Mouse (Mus musculus) ES-Bruce4 (cell line): Measurements from ENCODE around the gene Tenm1.

Source experiments
- CTCF ChIP-seq: IDR thresholded peaks from one replicate; pipeline ENCODE4 v1.8.1; 2011; ENCODE audit warnings: low read depth, low read length
- EP300 ChIP-seq: IDR thresholded peaks from 2 replicates; pipeline ENCODE4 v1.6.1; 2011; ENCODE audit warnings: low read depth, low read length; ENCODE audit not compliant: insufficient read depth
- POLR2A ChIP-seq: IDR thresholded peaks from one replicate; pipeline ENCODE4 v1.8.1; 2011; ENCODE audit warnings: low read length; ENCODE audit not compliant: insufficient read depth

GRCm38 (mm10) chrX:43427111-43427510 is 1.8 kb downstream of the Tenm1 start:
- TF ChIP-seq CTCF (no peak), POLR2A (no peak), EP300 (no peak)
